Mouse (Mus musculus) thymus, adult 18-20 months (tissue): ENCODE measurements around the gene Fbxo6.
A peak's percentile ranks its signal among the peaks of the same experiment; 100 is the strongest.
"Not testable (repeated sequence)": the region's sequence is repeated elsewhere in the genome, so short reads cannot be mapped to it uniquely, and the experiment has no call there.

Source experiments
- DNase-seq, 2 experiments: peaks; one replicate each; pipeline ENCODE4 v3.0.0; 2022; ENCODE audit warnings: mixed read lengths in 2 of 2

Gene Fbxo6

GRCm38 (mm10) chr4:148121362-148121761 lies 30.6 kb downstream of the Fbxo6 start:
- no peak for DNase-seq

GRCm38 (mm10) chr4:148120555-148120954 lies 31.4 kb downstream of the Fbxo6 start:
- no peak for DNase-seq

- DNase-seq = not testable (repeated sequence)
Observed at GRCm38 (mm10) chr4:148119578-148119977, 32.4 kb downstream of the Fbxo6 start.

GRCm38 (mm10) chr4:148117392-148117791 lies 34.5 kb downstream of the Fbxo6 start:
- no peak for DNase-seq

GRCm38 (mm10) chr4:148116657-148117056 lies 35.3 kb downstream of the Fbxo6 start:
- no peak for DNase-seq

GRCm38 (mm10) chr4:148115467-148115866 lies 36.5 kb downstream of the Fbxo6 start:
- no peak for DNase-seq

GRCm38 (mm10) chr4:148114758-148115391 lies 37.1 kb downstream of the Fbxo6 start:
- peak; percentile 66 to 68 for DNase-seq

- no peak for DNase-seq
Observed at GRCm38 (mm10) chr4:148112519-148112918, 39.4 kb downstream of the Fbxo6 start.

GRCm38 (mm10) chr4:148109215-148109614 lies 42.7 kb downstream of the Fbxo6 start:
- DNase-seq = no peak

GRCm38 (mm10) chr4:148108565-148109100 lies 43.3 kb downstream of the Fbxo6 start:
- no peak for DNase-seq

GRCm38 (mm10) chr4:148107621-148108291 lies 44.2 kb downstream of the Fbxo6 start:
- DNase-seq = no peak

GRCm38 (mm10) chr4:148104146-148104545 lies 47.8 kb downstream of the Fbxo6 start:
- DNase-seq = no peak

- peak; percentile 84 for DNase-seq
Observed at GRCm38 (mm10) chr4:148101801-148102527, 50.0 kb downstream of the Fbxo6 start.

- no peak for DNase-seq
Observed at GRCm38 (mm10) chr4:148098666-148099065, 53.3 kb downstream of the Fbxo6 start.

GRCm38 (mm10) chr4:148097936-148098335 lies 54.0 kb downstream of the Fbxo6 start:
- peak; percentile 71 to 78 for DNase-seq
